Mouse (Mus musculus): ENCODE results near the gene Pepd. TPM values are rescaled to one million over a fixed set of nuclear protein-coding genes. Genes with fewer than 3 reads are reported as not detected.
A peak's percentile ranks its signal among the peaks of the same experiment; 100 is the strongest.

Pepd gene
- polyA plus RNA-seq, 1 experiment from 2014 or later: 72.3 TPM

GRCm38 (mm10) chr7:34896461-34896860, 15.7 kb upstream of the Pepd start:
- WGBS: 80% methylated on average over 4 of the region's 4 CpGs
- ATAC-seq (ENCODE audit: low read depth) (no peak), DNase-seq (ENCODE audit: low spot score) (no peak)
- Histone ChIP-seq H3K27ac (replicated peaks; ENCODE audit: low read depth, low read length) (no peak overlapping the region), H3K27me3 (replicated peaks; ENCODE audit: control insufficient read depth, insufficient read depth, low read length) (no peaks in the 10 kb centered on the region), H3K4me2 (ENCODE audit: low read depth, low read length) (no peak overlapping the region), H3K9ac (ENCODE audit: low read depth, low read length) (no peak overlapping the region), H3K9me3 (ENCODE audit: control insufficient read depth, low read length) (no peaks in the 10 kb centered on the region), H3K36me3 (ENCODE audit: control insufficient read depth, insufficient read depth, low read length) (no peaks in the 10 kb centered on the region), H3K4me3 (ENCODE audit: low read depth, low read length) (no peak overlapping the region), H3K4me1 (ENCODE audit: control insufficient read depth, insufficient read depth, low read length) (no peaks in the 10 kb centered on the region)

- 6% methylated on average over 1 of the region's 1 CpGs for whole genome bisulfite sequencing
- Histone ChIP-seq H3K4me2 (ENCODE audit: low read depth, low read length) (no peak overlapping the region), H3K9ac (ENCODE audit: low read depth, low read length) (no peak overlapping the region), H3K4me3 (ENCODE audit: low read depth, low read length) (no peak overlapping the region), H3K27me3 (replicated peaks; ENCODE audit: control insufficient read depth, insufficient read depth, low read length) (no peaks in the 10 kb centered on the region), H3K36me3 (ENCODE audit: control insufficient read depth, insufficient read depth, low read length) (no peaks in the 10 kb centered on the region), H3K4me1 (ENCODE audit: control insufficient read depth, insufficient read depth, low read length) (no peaks in the 10 kb centered on the region), H3K27ac (replicated peaks; ENCODE audit: low read depth, low read length) (no peak overlapping the region), H3K9me3 (ENCODE audit: control insufficient read depth, low read length) (no peaks in the 10 kb centered on the region)
- DNase-seq (ENCODE audit: low spot score) (peak; percentile 70), ATAC-seq (ENCODE audit: low read depth) (no peak)
Observed at GRCm38 (mm10) chr7:34897058-34897457, 15.1 kb upstream of the Pepd start.

GRCm38 (mm10) chr7:34910096-34911066, 1.8 kb upstream of the Pepd start:
- no peak for ATAC-seq (ENCODE audit: low read depth)
- H3K4me2 ChIP-seq (ENCODE audit: low read depth, low read length): no peak overlapping the region
- no peaks in the 10 kb centered on the region for H3K36me3 ChIP-seq (ENCODE audit: control insufficient read depth, insufficient read depth, low read length)
- WGBS: 34% methylated on average over 24 of the region's 24 CpGs
- H3K9ac ChIP-seq (ENCODE audit: low read depth, low read length): no peak overlapping the region
- H3K9me3 ChIP-seq (ENCODE audit: control insufficient read depth, low read length): no peaks in the 10 kb centered on the region
- H3K27ac ChIP-seq (replicated peaks; ENCODE audit: low read depth, low read length): no peak overlapping the region
- H3K4me1 ChIP-seq (ENCODE audit: control insufficient read depth, insufficient read depth, low read length): peaks cover 5% of the 10 kb centered on the region
- peak; percentile 38 for DNase-seq (ENCODE audit: low spot score)
- no peaks in the 10 kb centered on the region for H3K27me3 ChIP-seq (replicated peaks; ENCODE audit: control insufficient read depth, insufficient read depth, low read length)
- no peak overlapping the region for H3K4me3 ChIP-seq (ENCODE audit: low read depth, low read length)

- Histone ChIP-seq H3K9me3 (ENCODE audit: control insufficient read depth, low read length) (no peaks in the 10 kb centered on the region), H3K4me3 (ENCODE audit: low read depth, low read length) (no peak overlapping the region), H3K9ac (ENCODE audit: low read depth, low read length) (no peak overlapping the region), H3K27me3 (replicated peaks; ENCODE audit: control insufficient read depth, insufficient read depth, low read length) (no peaks in the 10 kb centered on the region), H3K36me3 (ENCODE audit: control insufficient read depth, insufficient read depth, low read length) (no peaks in the 10 kb centered on the region), H3K27ac (replicated peaks; ENCODE audit: low read depth, low read length) (no peak overlapping the region), H3K4me2 (ENCODE audit: low read depth, low read length) (no peak overlapping the region), H3K4me1 (ENCODE audit: control insufficient read depth, insufficient read depth, low read length) (peaks cover 5% of the 10 kb centered on the region)
- 86% methylated on average over 9 of the region's 9 CpGs for WGBS
- ATAC-seq (ENCODE audit: low read depth) (no peak), DNase-seq (ENCODE audit: low spot score) (no peak)
Observed at GRCm38 (mm10) chr7:34913956-34914355, 1.8 kb downstream of the Pepd start.

- no peak overlapping the region for H3K27ac ChIP-seq (replicated peaks; ENCODE audit: low read depth, low read length)
- H3K4me3 ChIP-seq (ENCODE audit: low read depth, low read length): no peak overlapping the region
- 86% methylated on average over 3 of the region's 5 CpGs for WGBS
- no peak for ATAC-seq (ENCODE audit: low read depth)
- DNase-seq (ENCODE audit: low spot score): no peak
- no peaks in the 10 kb centered on the region for H3K9me3 ChIP-seq (ENCODE audit: control insufficient read depth, low read length)
- H3K27me3 ChIP-seq (replicated peaks; ENCODE audit: control insufficient read depth, insufficient read depth, low read length): no peaks in the 10 kb centered on the region
- H3K36me3 ChIP-seq (ENCODE audit: control insufficient read depth, insufficient read depth, low read length): no peaks in the 10 kb centered on the region
- no peak overlapping the region for H3K4me2 ChIP-seq (ENCODE audit: low read depth, low read length)
- no peak overlapping the region for H3K9ac ChIP-seq (ENCODE audit: low read depth, low read length)
- peaks cover 5% of the 10 kb centered on the region for H3K4me1 ChIP-seq (ENCODE audit: control insufficient read depth, insufficient read depth, low read length)
Observed at GRCm38 (mm10) chr7:34915555-34915954, 3.4 kb downstream of the Pepd start.

GRCm38 (mm10) chr7:34917558-34917957, 5.4 kb downstream of the Pepd start:
- Histone ChIP-seq H3K9ac (ENCODE audit: low read depth, low read length) (no peak overlapping the region), H3K4me1 (ENCODE audit: control insufficient read depth, insufficient read depth, low read length) (peaks cover 5% of the 10 kb centered on the region), H3K27ac (replicated peaks; ENCODE audit: low read depth, low read length) (no peak overlapping the region), H3K36me3 (ENCODE audit: control insufficient read depth, insufficient read depth, low read length) (0 out of 2 replicates have a peak, but pooled peaks cover 8% of the 10 kb centered on the region), H3K4me3 (ENCODE audit: low read depth, low read length) (no peak overlapping the region), H3K27me3 (replicated peaks; ENCODE audit: control insufficient read depth, insufficient read depth, low read length) (no peaks in the 10 kb centered on the region), H3K4me2 (ENCODE audit: low read depth, low read length) (no peak overlapping the region), H3K9me3 (ENCODE audit: control insufficient read depth, low read length) (no peaks in the 10 kb centered on the region)
- DNase-seq (ENCODE audit: low spot score): no peak
- ATAC-seq (ENCODE audit: low read depth): no peak
- WGBS: 70% methylated on average over 6 of the region's 6 CpGs

- Histone ChIP-seq H3K27ac (replicated peaks; ENCODE audit: low read depth, low read length) (no peak overlapping the region), H3K27me3 (replicated peaks; ENCODE audit: control insufficient read depth, insufficient read depth, low read length) (no peaks in the 10 kb centered on the region), H3K36me3 (ENCODE audit: control insufficient read depth, insufficient read depth, low read length) (0 out of 2 replicates have a peak, but pooled peaks cover 8% of the 10 kb centered on the region), H3K4me3 (ENCODE audit: low read depth, low read length) (no peak overlapping the region), H3K4me2 (ENCODE audit: low read depth, low read length) (no peak overlapping the region), H3K9ac (ENCODE audit: low read depth, low read length) (no peak overlapping the region), H3K9me3 (ENCODE audit: control insufficient read depth, low read length) (no peaks in the 10 kb centered on the region), H3K4me1 (ENCODE audit: control insufficient read depth, insufficient read depth, low read length) (peaks cover 2% of the 10 kb centered on the region)
- no peak for ATAC-seq (ENCODE audit: low read depth)
- DNase-seq (ENCODE audit: low spot score): no peak
- 89% methylated on average over 4 of the region's 4 CpGs for WGBS
Observed at GRCm38 (mm10) chr7:34917998-34918397, 5.8 kb downstream of the Pepd start.

- Histone ChIP-seq H3K9ac (ENCODE audit: low read depth, low read length) (no peak overlapping the region), H3K36me3 (ENCODE audit: control insufficient read depth, insufficient read depth, low read length) (0 out of 2 replicates have a peak, but pooled peaks cover 8% of the 10 kb centered on the region), H3K4me2 (ENCODE audit: low read depth, low read length) (no peak overlapping the region), H3K9me3 (ENCODE audit: control insufficient read depth, low read length) (no peaks in the 10 kb centered on the region), H3K4me1 (ENCODE audit: control insufficient read depth, insufficient read depth, low read length) (no peaks in the 10 kb centered on the region), H3K4me3 (ENCODE audit: low read depth, low read length) (no peak overlapping the region), H3K27ac (replicated peaks; ENCODE audit: low read depth, low read length) (no peak overlapping the region), H3K27me3 (replicated peaks; ENCODE audit: control insufficient read depth, insufficient read depth, low read length) (no peaks in the 10 kb centered on the region)
- ATAC-seq (ENCODE audit: low read depth) (no peak), DNase-seq (ENCODE audit: low spot score) (no peak)
- WGBS: 86% methylated on average over 8 of the region's 8 CpGs
Observed at GRCm38 (mm10) chr7:34918416-34918815, 6.2 kb downstream of the Pepd start.

GRCm38 (mm10) chr7:34919054-34919453, 6.9 kb downstream of the Pepd start:
- 0 out of 2 replicates have a peak, but pooled peaks cover 8% of the 10 kb centered on the region for H3K36me3 ChIP-seq (ENCODE audit: control insufficient read depth, insufficient read depth, low read length)
- no peak for DNase-seq (ENCODE audit: low spot score)
- no peak overlapping the region for H3K9ac ChIP-seq (ENCODE audit: low read depth, low read length)
- H3K27me3 ChIP-seq (replicated peaks; ENCODE audit: control insufficient read depth, insufficient read depth, low read length): no peaks in the 10 kb centered on the region
- no peak overlapping the region for H3K4me3 ChIP-seq (ENCODE audit: low read depth, low read length)
- H3K9me3 ChIP-seq (ENCODE audit: control insufficient read depth, low read length): no peaks in the 10 kb centered on the region
- WGBS: 86% methylated on average over 5 of the region's 5 CpGs
- no peaks in the 10 kb centered on the region for H3K4me1 ChIP-seq (ENCODE audit: control insufficient read depth, insufficient read depth, low read length)
- H3K27ac ChIP-seq (replicated peaks; ENCODE audit: low read depth, low read length): no peak overlapping the region
- ATAC-seq (ENCODE audit: low read depth): no peak
- H3K4me2 ChIP-seq (ENCODE audit: low read depth, low read length): no peak overlapping the region

All from embryonic facial prominence, embryonic 14.5 days (tissue).